Mouse (Mus musculus): ENCODE data around the gene Gas2l2.

Gas2l2 gene

DNA sequence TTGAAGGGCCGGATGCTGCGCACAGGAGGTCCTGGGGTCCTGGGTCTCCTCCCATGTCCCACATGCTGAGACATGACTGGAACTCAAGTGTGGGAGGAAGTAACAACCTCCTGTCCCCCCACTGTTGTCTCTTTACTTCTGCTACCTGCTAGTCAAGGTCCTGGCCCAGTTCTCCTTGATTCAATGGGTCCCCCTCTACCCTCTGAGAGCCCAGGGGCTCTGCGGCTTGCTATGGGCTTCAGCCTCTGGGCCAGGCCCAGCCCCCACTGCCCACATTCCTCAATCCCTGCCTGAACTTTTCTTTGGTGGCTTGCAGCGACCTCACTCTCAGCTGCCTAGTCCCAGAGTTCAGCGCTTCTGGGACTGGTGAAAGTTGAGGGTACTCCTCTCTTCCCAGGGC, at the start of gene Gas2l2:
TSS of gene Gas2l2 (minus strand) at position 101 of the 400 bp plus-strand sequence.
- DNase-seq (ENCODE audit: low spot score in 2 of 2) = no peak

DNA sequence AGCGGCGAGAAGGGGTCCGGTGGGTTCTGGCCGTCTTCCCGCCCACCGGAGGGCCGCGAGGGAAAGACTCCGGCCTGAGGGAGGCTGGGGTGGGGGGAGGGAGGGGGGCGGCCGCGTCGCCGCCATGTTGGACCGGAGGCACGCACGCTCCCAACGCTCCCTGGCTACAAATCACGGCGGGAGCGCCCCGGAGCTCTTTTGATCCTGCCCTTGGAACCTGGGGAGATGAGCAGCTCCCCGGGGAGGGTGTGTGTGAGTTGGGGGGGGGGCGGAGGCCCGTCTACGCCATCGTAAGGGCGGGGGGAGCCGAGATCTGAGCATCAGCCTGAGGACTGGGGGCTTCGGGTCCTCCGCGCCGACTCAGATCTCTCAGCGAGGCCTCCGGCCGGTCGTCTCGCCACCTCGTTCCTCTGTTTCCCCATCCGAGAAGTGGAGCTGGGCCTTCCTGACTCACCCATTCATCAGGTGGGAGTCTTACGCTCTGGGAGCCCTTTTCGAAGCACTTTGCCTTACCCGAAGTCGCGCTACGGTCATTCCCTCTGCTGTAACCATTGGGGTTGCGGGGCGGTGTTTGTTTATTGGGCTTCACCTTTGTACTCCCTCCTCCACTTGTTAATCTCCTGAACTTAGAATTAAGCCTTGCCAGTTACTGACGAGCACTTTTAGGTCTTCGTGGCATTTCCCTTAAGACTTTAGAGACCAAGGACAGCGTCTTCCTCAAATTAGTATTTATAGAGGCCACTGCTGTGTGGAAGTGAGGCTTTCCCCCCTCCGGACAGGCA, 44.2 kb upstream of the Gas2l2 start:
- DNase-seq (ENCODE audit: low spot score in 2 of 2) = no peak

GRCm38 (mm10) chr11:83472324-83473234, 43.3 kb upstream of the Gas2l2 start, which contains the start of gene Taf15:
TSS of gene Taf15 (plus strand) at chr11:83473086.
- peak; percentile 98 for DNase-seq (ENCODE audit: low spot score in 2 of 2)

- DNase-seq (ENCODE audit: low spot score in 2 of 2) = no peak
These were observed 42.5 kb upstream of the Gas2l2 start for GRCm38 (mm10) chr11:83471766-83472165.

- DNase-seq (ENCODE audit: low spot score in 2 of 2) = no peak
These were observed 39.5 kb upstream of the Gas2l2 start for GRCm38 (mm10) chr11:83468765-83469164.

DNA sequence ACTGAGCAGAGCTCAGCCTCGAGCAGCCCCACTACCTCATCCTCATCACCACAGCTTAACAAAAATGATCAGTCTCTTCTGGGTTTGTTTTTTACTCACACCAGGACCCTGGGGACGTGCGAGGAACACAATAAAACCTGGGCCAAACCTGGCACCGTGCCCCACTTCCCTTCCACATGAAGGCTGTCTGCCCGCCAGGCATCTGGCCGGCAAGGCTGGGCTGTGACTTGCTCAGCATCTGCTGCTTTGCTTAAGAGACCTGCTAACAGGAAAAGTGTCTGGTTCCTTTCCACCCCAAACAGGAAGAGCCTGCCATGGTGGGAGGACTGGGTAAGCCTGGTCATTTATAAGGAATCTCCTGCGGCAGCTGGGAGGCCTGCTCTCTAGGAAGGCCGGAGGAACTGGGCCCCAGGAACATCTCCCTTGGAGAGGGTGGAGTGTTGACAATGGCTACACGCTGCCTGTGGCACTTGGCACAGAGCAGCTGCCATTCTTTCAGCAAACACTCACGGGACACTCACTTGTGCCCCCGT, 37.9 kb upstream of the Gas2l2 start:
- DNase-seq (ENCODE audit: low spot score in 2 of 2) = no peak

DNA sequence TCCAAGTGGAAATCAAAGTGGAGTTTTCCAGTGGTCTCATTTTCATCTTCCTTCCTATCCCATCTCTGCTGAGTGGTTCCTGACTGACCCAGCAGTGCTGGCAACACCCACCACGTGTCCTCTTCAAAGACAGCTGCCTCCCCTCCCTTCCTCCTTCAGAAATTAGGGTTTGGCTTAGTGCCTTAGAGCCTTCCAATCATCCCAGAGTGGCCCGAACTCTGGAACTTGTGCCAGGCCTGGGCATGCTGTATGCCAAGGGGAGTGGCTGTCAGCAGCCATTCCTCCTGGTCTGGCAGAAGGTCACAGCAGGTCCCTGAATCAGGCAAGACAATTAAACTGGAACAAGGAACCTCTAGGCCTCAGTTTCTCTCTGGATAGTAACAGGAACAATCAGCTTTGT, 36.7 kb upstream of the Gas2l2 start:
- DNase-seq (ENCODE audit: low spot score in 2 of 2) = no peak

- no peak for DNase-seq (ENCODE audit: low spot score in 2 of 2)
These were observed 33.5 kb upstream of the Gas2l2 start, which contains the start of gene Mmp28 for GRCm38 (mm10) chr11:83462711-83463244. TSS of gene Mmp28 (minus strand) at chr11:83463071.

DNA sequence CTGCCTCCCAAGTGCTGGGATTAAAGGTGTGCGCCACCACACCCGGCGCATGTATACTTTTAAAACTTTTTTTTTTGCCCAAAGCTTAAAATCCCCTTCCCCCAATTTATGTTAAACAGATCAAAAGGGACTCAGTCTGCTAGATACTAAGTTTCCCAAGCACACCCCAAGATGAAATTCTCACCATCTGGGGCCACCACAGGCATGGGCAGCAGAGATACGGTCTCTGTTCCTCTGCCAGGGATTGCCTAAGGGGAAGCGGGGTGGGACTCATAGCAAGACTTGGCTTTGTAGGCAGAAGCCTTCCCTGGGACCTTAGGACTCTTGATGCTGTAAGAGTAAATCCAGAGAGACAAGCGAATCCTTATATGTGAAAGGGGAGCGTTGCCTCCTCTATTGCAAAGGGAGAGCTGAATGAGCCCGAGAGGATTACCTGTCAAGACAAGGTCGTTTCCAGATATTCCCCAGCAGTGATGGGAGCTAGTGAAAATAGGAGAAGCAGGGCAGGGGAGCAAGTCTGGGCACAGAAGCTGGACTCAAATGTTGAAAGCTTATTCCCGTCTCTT, 32.3 kb upstream of the Gas2l2 start:
- no peak for DNase-seq (ENCODE audit: low spot score in 2 of 2)

DNA sequence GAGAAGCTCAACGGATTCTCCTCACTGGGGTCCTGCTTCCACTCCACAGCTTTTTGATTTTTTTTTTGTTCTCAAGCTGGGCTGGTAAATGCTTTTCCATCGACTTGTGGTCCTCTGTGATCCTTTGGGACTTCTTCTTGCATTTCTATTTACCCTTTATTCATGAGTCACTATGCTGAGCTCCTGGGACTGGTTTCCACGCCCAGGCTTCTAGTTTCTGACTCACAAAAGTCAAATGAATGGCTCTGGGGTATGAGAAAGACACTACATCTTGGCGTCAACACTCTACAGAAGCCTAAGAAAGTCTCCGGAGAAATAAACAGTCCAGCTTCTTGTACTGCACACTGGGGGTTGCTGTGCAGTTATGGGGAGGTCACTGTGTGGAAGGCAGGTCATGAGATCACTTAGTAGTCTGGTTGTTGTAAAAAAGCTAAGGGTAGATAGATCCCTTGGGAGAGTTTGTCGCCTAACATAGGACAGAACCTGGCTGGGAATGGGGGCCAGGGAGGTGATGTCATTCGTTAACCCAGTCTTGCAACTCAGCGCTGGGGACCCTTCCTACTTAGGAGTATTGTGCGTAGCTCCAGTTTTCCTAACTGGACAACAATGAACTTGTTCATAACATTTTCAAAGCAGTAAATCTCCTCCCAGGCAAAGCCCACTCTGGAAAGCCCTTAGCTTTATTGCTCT, 28.8 kb upstream of the Gas2l2 start:
- no peak for DNase-seq (ENCODE audit: low spot score in 2 of 2)

DNA sequence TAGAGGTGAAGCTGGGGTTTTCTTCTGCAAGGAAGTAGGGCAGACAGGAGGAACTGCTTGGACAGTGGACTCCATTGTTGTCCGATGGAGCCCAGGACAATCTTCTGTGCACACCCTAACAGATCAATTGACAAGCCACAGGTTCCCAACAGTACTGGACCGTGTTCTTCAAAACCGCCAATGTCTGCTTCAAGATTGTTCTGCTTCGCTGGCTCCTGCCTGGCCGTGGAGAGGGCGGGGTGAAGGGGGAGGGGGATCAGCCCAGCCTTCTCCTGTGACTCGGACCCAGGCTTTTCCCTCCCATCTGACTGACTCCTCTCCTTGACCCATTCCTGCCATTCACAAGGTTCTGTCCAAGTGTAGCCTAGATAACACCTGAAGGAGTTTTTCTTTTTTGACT, 28.0 kb upstream of the Gas2l2 start:
- DNase-seq (ENCODE audit: low spot score in 2 of 2) = no peak

- DNase-seq (ENCODE audit: low spot score in 2 of 2) = no peak
These were observed 26.4 kb upstream of the Gas2l2 start for GRCm38 (mm10) chr11:83455608-83456007.

- DNase-seq (ENCODE audit: low spot score in 2 of 2) = no peak
These were observed 25.3 kb upstream of the Gas2l2 start for GRCm38 (mm10) chr11:83454548-83454947.

- DNase-seq (ENCODE audit: low spot score in 2 of 2) = no peak
These were observed 22.0 kb upstream of the Gas2l2 start for GRCm38 (mm10) chr11:83451281-83451680.

DNA sequence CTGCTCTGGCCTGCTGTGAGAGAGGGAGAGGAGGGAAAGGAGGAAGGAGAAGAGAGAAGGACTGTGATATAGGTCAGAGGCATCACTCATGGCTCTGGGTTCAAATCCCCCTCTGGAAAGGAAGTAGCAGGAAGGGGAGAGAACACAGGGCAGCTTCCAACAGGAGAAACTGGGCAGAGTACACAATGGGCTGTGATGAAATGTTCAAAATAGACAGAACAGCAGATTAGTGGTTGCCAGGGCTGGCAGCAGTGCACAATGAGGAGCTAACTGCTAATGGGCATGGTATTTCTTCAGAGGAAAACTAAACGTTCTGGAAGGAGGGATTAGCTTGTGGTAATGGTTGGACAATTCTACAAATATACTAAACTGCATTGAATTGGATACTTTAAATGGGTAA, 21.3 kb upstream of the Gas2l2 start:
- DNase-seq (ENCODE audit: low spot score in 2 of 2) = no peak

- no peak for DNase-seq (ENCODE audit: low spot score in 2 of 2)
These were observed 20.0 kb upstream of the Gas2l2 start for GRCm38 (mm10) chr11:83449298-83449697.

DNA sequence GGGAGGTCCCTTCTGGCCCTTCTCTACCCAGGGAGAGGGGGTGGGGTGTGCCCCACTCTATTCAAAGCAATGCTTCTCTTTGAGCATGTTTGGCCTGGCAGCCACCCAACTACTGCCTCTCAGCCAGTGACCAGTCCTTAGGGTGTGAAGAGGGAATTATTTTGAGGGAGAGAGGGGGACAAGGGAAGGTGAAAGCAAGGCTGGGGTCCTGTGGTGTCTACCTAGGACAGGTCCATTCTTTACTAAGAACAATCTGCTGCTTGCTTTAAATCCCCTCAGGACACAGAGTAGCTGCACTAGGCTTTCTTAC, 19.6 kb upstream of the Gas2l2 start:
- no peak for DNase-seq (ENCODE audit: low spot score in 2 of 2)

- DNase-seq (ENCODE audit: low spot score in 2 of 2) = no peak
These were observed 19.0 kb upstream of the Gas2l2 start for GRCm38 (mm10) chr11:83448021-83448926.

GRCm38 (mm10) chr11:83447612-83448011, 18.4 kb upstream of the Gas2l2 start:
- no peak for DNase-seq (ENCODE audit: low spot score in 2 of 2)

- no peak for DNase-seq (ENCODE audit: low spot score in 2 of 2)
These were observed 15.7 kb upstream of the Gas2l2 start for GRCm38 (mm10) chr11:83445001-83445400.

Data from thymus, postnatal 10 days (tissue).